Mouse (Mus musculus) cortical plate, adult 2 months (tissue): ENCODE measurements around the gene Fermt2. TPM values are rescaled to one million over a fixed set of nuclear protein-coding genes. Genes with fewer than 3 reads are reported as not detected.
"Not testable (repeated sequence)": the region's sequence is repeated elsewhere in the genome, so short reads cannot be mapped to it uniquely, and the experiment has no call there.

Experiments
- H3K27ac ChIP-seq: fragments of 200-500 bp; 2 replicates; pipeline ENCODE4 v1.5.1; 2012; ENCODE audit warnings: low read length, control low read depth, inconsistent platforms; ENCODE audit not compliant: insufficient read depth
- H3K4me1 ChIP-seq: fragments of 200-500 bp; 2 replicates; pipeline ENCODE4 v1.6.1; 2011; ENCODE audit warnings: low read length; ENCODE audit not compliant: control insufficient read depth, insufficient read depth
- H3K4me3 ChIP-seq: fragments of 200-500 bp; 2 replicates; pipeline ENCODE4 v1.5.1; 2011; ENCODE audit warnings: mild to moderate bottlenecking, low read length, control low read depth; ENCODE audit not compliant: insufficient read depth
- CTCF ChIP-seq: fragments of 200-500 bp; IDR thresholded peaks from 2 replicates; pipeline ENCODE4 v1.5.1; 2011; ENCODE audit warnings: mild to moderate bottlenecking, control low read depth, low read length; ENCODE audit not compliant: insufficient read depth; ENCODE audit errors: extremely low read depth
- POLR2A ChIP-seq: fragments of 200-500 bp; IDR thresholded peaks from 2 replicates; pipeline ENCODE4 v1.6.1; 2011; ENCODE audit warnings: mild to moderate bottlenecking, low read length, control low read depth; ENCODE audit not compliant: insufficient read depth; ENCODE audit errors: extremely low read depth
- polyA plus RNA-seq: library from polyadenylated mRNA; depleted of rRNA; stranded (reverse); fragments of >200 nt; gene quantifications from 2 replicates; pipeline ENCODE4 v1.2.3, GENCODE M21; 2012

The Fermt2 gene
- polyA plus RNA-seq, 1 experiment: 108 TPM

- Histone ChIP-seq H3K4me3 (no peak overlapping the region), H3K27ac (no peak overlapping the region), H3K4me1 (0 out of 2 replicates have a peak, but pooled peaks cover 1% of the 10 kb centered on the region)
- TF ChIP-seq CTCF: no peak
- no peak for TF ChIP-seq POLR2A
Measured at GRCm38 (mm10) chr14:45493891-45494290, 36.0 kb downstream of the Fermt2 start.

- Histone ChIP-seq H3K4me1 (0 out of 2 replicates have a peak, but pooled peaks cover 1% of the 10 kb centered on the region), H3K4me3 (no peak overlapping the region), H3K27ac (no peak overlapping the region)
- TF ChIP-seq POLR2A (no peak), CTCF (no peak)
Measured at GRCm38 (mm10) chr14:45492668-45493067, 37.2 kb downstream of the Fermt2 start.

- H3K4me3 ChIP-seq: no peak overlapping the region
- H3K27ac ChIP-seq: no peak overlapping the region
Measured at GRCm38 (mm10) chr14:45492038-45492437, 37.9 kb downstream of the Fermt2 start.

GRCm38 (mm10) chr14:45487201-45487600 is 42.7 kb downstream of the Fermt2 start:
- H3K4me1 ChIP-seq, H3K4me3 ChIP-seq, H3K27ac ChIP-seq: not testable (repeated sequence)

More at GRCm38 (mm10) chr14:45492038-45492437, 37.9 kb downstream of the Fermt2 start:
- H3K4me1 ChIP-seq: 0 out of 2 replicates have a peak, but pooled peaks cover 1% of the 10 kb centered on the region
- TF ChIP-seq CTCF (no peak), POLR2A (no peak)

GRCm38 (mm10) chr14:45483361-45483760 is 46.6 kb downstream of the Fermt2 start:
- H3K27ac ChIP-seq, H3K4me1 ChIP-seq, H3K4me3 ChIP-seq: not testable (repeated sequence)

GRCm38 (mm10) chr14:45478977-45479806 is 50.7 kb downstream of the Fermt2 start:
- H3K27ac ChIP-seq: no peak overlapping the region
- no peaks in the 10 kb centered on the region for H3K4me1 ChIP-seq
- H3K4me3 ChIP-seq: no peak overlapping the region
- TF ChIP-seq POLR2A: no peak
- TF ChIP-seq CTCF: no peak

GRCm38 (mm10) chr14:45478515-45478914 is 51.4 kb downstream of the Fermt2 start:
- TF ChIP-seq POLR2A: no peak
- no peak for TF ChIP-seq CTCF
- Histone ChIP-seq H3K4me3 (no peak overlapping the region), H3K27ac (no peak overlapping the region), H3K4me1 (no peaks in the 10 kb centered on the region)

- no peak overlapping the region for H3K4me3 ChIP-seq
- H3K27ac ChIP-seq: no peak overlapping the region; the same call in 1 of the 2 replicates
- TF ChIP-seq CTCF: no peak
- TF ChIP-seq POLR2A: no peak
- no peaks in the 10 kb centered on the region for H3K4me1 ChIP-seq
Measured at GRCm38 (mm10) chr14:45477651-45478050, 52.3 kb downstream of the Fermt2 start.

GRCm38 (mm10) chr14:45476990-45477389 is 52.9 kb downstream of the Fermt2 start:
- Histone ChIP-seq H3K27ac (no peak overlapping the region), H3K4me1 (no peaks in the 10 kb centered on the region), H3K4me3 (no peak overlapping the region)
- no peak for TF ChIP-seq CTCF
- no peak for TF ChIP-seq POLR2A

- H3K27ac ChIP-seq: no peak overlapping the region
- no peak overlapping the region for H3K4me3 ChIP-seq
- TF ChIP-seq POLR2A (no peak), CTCF (no peak)
- no peaks in the 10 kb centered on the region for H3K4me1 ChIP-seq
Measured at GRCm38 (mm10) chr14:45472536-45472935, 57.4 kb downstream of the Fermt2 start.
